Mouse (Mus musculus) hindbrain, embryonic 10.5 days (tissue): ENCODE results near the gene Ssrp1. TPM values are rescaled to one million over a fixed set of nuclear protein-coding genes. Genes with fewer than 3 reads are reported as not detected.
A peak's percentile ranks its signal among the peaks of the same experiment; 100 is the strongest.

Experiments
- DNase-seq: peaks from one replicate; pipeline ENCODE4 v3.0.0-alpha.2; 2017; ENCODE audit warnings: low spot score
- H3K27ac ChIP-seq: fragments of 300-500 bp; sonication (generic); 2 replicates; pipeline ENCODE4 v1.5.1; 2016; ENCODE audit warnings: mild to moderate bottlenecking, moderate library complexity
- H3K27me3 ChIP-seq: fragments of 300-500 bp; sonication (generic); 2 replicates; pipeline ENCODE4 v1.6.1; 2016; ENCODE audit warnings: mild to moderate bottlenecking; ENCODE audit not compliant: poor library complexity, insufficient read depth, severe bottlenecking
- H3K36me3 ChIP-seq: fragments of 300-500 bp; sonication (generic); 2 replicates; pipeline ENCODE4 v1.6.1; 2016; ENCODE audit warnings: mild to moderate bottlenecking, moderate library complexity
- H3K4me1 ChIP-seq: fragments of 300-500 bp; sonication (generic); replicated peaks from 2 replicates; pipeline ENCODE4 v1.6.1; 2016; ENCODE audit warnings: mild to moderate bottlenecking
- H3K4me3 ChIP-seq: fragments of 300-500 bp; sonication (generic); 2 replicates; pipeline ENCODE4 v1.5.1; 2016; ENCODE audit warnings: mild to moderate bottlenecking, moderate library complexity
- H3K9me3 ChIP-seq: fragments of 300-500 bp; sonication (generic); 2 replicates; pipeline ENCODE4 v1.6.1; 2016; ENCODE audit warnings: mild to moderate bottlenecking, moderate library complexity
- WGBS: fragments of 180-500 bp; shearing (Covaris S2); methylation state at CpG from one replicate; pipeline ENCODE4 v1.1.7; 2016; 5-methylcytosine and 5-hydroxymethylcytosine counted together
- polyA plus RNA-seq: library from polyadenylated mRNA; unstranded; fragments of >200 nt; fragmentation: Nextera tagmentation; extraction: Ambion mirVana; gene quantifications from 2 replicates; pipeline ENCODE4 v1.2.1, GENCODE M21; 2016

The Ssrp1 gene
- polyA plus RNA-seq, 1 experiment from 2014 or later = 310 TPM

DNA sequence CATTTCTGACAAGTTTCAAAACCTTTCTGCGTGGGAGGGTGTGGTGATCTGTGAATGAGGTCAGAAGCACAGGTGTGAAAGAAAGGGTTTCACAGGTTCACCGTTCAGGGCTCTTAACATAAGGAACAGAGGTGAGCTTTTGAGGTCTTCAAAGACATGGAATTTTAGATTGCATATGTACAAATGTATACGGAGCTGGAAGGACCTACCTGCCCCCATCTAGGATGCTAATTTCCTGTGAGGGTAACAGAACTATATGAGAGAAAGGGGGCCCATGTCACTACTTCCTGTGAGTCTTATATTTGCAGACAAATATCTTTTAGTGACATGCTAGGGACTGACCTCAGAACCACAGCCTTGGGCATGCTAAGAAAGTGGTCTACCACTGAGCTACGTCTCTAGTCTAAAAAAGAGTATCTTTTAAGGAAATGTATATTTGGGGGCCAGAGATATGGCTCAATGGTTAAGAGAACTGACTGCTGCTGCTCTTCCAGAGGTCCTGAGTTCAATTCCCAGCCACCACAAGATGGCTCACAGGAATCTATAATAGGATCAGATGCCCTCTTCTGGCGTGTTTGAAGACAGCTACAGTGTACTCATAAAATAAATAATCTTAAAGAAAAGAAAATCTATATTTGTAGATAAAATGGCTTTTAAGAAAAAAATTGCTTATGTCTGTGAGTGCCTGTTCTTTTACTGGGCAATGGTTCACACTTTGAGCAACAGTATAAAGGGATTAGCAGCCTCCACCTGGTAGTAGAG is 23.0 kb upstream of the Ssrp1 start:
- no peaks in the 10 kb centered on the region for H3K27me3 ChIP-seq
- WGBS = 81% methylated on average over 5 of the region's 5 CpGs
- H3K9me3 ChIP-seq = no peaks in the 10 kb centered on the region
- H3K4me1 ChIP-seq = no peaks in the 10 kb centered on the region
- no peaks in the 10 kb centered on the region for H3K36me3 ChIP-seq
- no peak overlapping the region for H3K27ac ChIP-seq
- DNase-seq = no peak
- no peak overlapping the region for H3K4me3 ChIP-seq

DNA sequence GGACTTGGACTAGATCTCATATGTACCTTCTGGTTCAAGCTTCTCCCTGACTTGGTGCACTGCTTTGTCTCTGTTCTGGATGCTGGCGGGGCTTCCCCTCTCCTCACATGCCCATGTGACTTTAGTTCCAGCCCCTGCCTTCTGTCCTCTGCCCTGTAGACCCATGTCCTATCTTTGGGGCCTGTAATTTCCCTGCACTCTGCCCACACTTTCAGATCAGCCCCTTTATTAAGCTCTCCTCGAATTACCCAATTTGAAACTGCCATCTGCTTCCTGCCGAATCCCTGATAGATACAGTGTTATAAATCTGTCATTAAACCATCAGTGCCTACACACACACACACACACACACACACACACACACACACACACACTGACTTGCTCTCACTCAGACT is 22.4 kb upstream of the Ssrp1 start:
- H3K27ac ChIP-seq = no peak overlapping the region
- H3K4me1 ChIP-seq = no peaks in the 10 kb centered on the region
- H3K9me3 ChIP-seq = no peaks in the 10 kb centered on the region
- no peak for DNase-seq
- no peaks in the 10 kb centered on the region for H3K27me3 ChIP-seq
- no peak overlapping the region for H3K4me3 ChIP-seq
- 76% methylated on average over 3 of the region's 3 CpGs for WGBS
- no peaks in the 10 kb centered on the region for H3K36me3 ChIP-seq

DNA sequence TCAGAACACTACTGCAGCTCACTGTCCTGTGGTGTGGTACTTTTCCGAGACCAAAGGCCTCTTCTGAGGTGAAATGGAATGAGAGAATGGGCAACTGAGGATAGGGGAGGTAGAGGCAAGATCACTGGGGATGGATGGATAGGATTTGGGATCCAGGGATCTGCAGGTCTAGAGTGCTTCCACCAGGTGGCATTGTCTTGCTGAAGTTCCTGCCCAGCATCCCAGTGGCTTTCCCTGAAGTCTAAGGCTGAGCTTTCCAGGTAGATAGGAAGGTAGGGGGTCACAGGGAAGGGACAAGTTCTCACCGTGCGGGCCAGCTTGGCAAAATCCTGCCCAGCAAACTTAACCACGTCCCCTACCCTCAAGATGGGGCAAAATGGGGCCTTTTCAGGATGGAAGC is 15.0 kb upstream of the Ssrp1 start:
- no peak for DNase-seq
- H3K9me3 ChIP-seq = no peaks in the 10 kb centered on the region
- 33% methylated on average over 4 of the region's 4 CpGs for WGBS
- no peaks in the 10 kb centered on the region for H3K4me1 ChIP-seq
- H3K36me3 ChIP-seq = no peaks in the 10 kb centered on the region
- no peak overlapping the region for H3K27ac ChIP-seq
- no peak overlapping the region for H3K4me3 ChIP-seq
- H3K27me3 ChIP-seq = no peaks in the 10 kb centered on the region

DNA sequence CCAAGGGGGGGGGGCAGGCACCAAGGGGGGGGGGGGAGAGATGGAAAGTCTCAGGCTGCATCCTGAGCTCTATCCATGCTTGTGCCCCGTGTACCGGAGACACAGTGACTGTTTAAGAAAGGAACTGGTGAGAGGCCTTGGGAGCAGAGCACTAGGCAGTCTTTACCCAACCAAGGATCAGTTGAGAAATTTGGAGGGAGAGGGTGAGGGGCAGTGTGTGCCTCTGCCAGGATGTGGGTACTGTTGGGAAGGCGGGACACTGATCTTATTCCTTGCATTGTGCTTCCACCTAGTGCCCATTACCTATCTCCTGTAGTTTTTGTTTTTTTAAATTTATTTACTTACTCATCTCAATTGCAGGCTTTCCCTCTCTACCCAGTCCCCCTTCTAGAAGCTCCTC is 10.9 kb upstream of the Ssrp1 start:
- DNase-seq = no peak
- Histone ChIP-seq H3K36me3 (no peaks in the 10 kb centered on the region), H3K9me3 (no peaks in the 10 kb centered on the region), H3K27ac (no peak overlapping the region), H3K27me3 (no peaks in the 10 kb centered on the region), H3K4me1 (no peaks in the 10 kb centered on the region), H3K4me3 (no peak overlapping the region)
- 82% methylated on average over 3 of the region's 3 CpGs for WGBS

DNA sequence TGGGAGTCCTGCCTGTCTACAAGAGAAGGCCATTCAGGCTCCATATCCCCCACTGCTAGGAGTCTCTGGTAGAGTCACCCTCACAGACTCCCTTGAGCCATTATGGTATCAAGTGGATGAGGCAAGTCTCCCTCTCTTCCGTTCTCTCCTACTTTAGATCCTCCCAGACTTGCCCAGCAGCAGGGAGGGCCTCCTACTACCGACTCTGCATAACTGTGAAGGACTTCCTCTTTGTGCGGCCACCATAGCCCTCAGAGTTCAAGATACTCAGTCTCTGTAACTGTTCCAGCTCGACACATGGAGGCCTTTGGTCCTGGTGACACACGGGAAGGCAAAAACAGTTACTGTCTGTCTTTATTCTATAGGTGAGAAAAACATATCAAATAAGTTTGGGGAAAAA is 9.8 kb upstream of the Ssrp1 start:
- DNase-seq = no peak
- Histone ChIP-seq H3K36me3 (no peaks in the 10 kb centered on the region), H3K27me3 (no peaks in the 10 kb centered on the region), H3K4me1 (no peaks in the 10 kb centered on the region), H3K9me3 (no peaks in the 10 kb centered on the region), H3K4me3 (no peak overlapping the region), H3K27ac (no peak overlapping the region)
- WGBS = 77% methylated on average over 5 of the region's 5 CpGs

DNA sequence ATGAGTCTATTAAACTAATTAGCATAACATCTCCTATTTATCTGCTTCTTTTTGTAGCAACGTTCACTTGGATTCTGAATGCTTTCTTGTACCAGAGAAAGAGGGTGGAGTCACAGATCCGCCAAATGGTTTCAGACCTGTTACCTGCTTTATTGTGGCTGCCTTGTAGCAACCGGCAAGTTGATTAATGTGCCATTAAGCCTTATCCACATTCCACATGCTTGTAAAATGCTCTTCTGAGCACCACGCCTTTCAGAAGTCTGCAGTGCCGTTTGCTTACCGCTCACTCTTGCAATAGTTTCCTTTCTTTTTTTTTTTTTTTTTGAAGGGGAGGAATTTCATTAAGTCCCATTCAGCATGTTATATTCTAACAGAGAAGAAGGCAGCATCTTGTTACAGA is 7.1 kb upstream of the Ssrp1 start:
- no peaks in the 10 kb centered on the region for H3K27me3 ChIP-seq
- no peak for DNase-seq
- no peaks in the 10 kb centered on the region for H3K36me3 ChIP-seq
- no peak overlapping the region for H3K27ac ChIP-seq
- H3K4me3 ChIP-seq = no peak overlapping the region
- 78% methylated on average over 6 of the region's 6 CpGs for WGBS
- peaks cover 1% of the 10 kb centered on the region; the same call in 1 of the 2 replicates for H3K4me1 ChIP-seq
- H3K9me3 ChIP-seq = no peaks in the 10 kb centered on the region

GRCm38 (mm10) chr2:85030989-85031388 is 6.0 kb upstream of the Ssrp1 start:
- no peak overlapping the region for H3K4me3 ChIP-seq
- H3K27ac ChIP-seq = no peak overlapping the region
- no peaks in the 10 kb centered on the region for H3K36me3 ChIP-seq
- whole genome bisulfite sequencing = 66% methylated on average over 6 of the region's 6 CpGs
- no peak for DNase-seq
- H3K4me1 ChIP-seq = peaks cover 9% of the 10 kb centered on the region
- H3K9me3 ChIP-seq = no peaks in the 10 kb centered on the region
- no peaks in the 10 kb centered on the region for H3K27me3 ChIP-seq

- no peak for DNase-seq
- 88% methylated on average over 2 of the region's 2 CpGs for WGBS
- no peak overlapping the region for H3K27ac ChIP-seq
Observed at GRCm38 (mm10) chr2:85033121-85033520, 3.9 kb upstream of the Ssrp1 start.

GRCm38 (mm10) chr2:85034169-85034568 is 2.9 kb upstream of the Ssrp1 start:
- Histone ChIP-seq H3K4me3 (0 out of 2 replicates have a peak overlapping the region, but pooled peaks have one; percentile 16), H3K27me3 (no peaks in the 10 kb centered on the region), H3K9me3 (no peaks in the 10 kb centered on the region), H3K4me1 (peaks cover 27% of the 10 kb centered on the region), H3K36me3 (peaks cover under 1% of the 10 kb centered on the region), H3K27ac (no peak overlapping the region; the same call in 1 of the 2 replicates)
- 84% methylated on average over 7 of the region's 7 CpGs for WGBS
- DNase-seq = no peak

More at GRCm38 (mm10) chr2:85033121-85033520, 3.9 kb upstream of the Ssrp1 start:
- Histone ChIP-seq H3K9me3 (no peaks in the 10 kb centered on the region), H3K4me3 (no peak overlapping the region), H3K36me3 (no peaks in the 10 kb centered on the region), H3K27me3 (no peaks in the 10 kb centered on the region), H3K4me1 (peaks cover 20% of the 10 kb centered on the region)

DNA sequence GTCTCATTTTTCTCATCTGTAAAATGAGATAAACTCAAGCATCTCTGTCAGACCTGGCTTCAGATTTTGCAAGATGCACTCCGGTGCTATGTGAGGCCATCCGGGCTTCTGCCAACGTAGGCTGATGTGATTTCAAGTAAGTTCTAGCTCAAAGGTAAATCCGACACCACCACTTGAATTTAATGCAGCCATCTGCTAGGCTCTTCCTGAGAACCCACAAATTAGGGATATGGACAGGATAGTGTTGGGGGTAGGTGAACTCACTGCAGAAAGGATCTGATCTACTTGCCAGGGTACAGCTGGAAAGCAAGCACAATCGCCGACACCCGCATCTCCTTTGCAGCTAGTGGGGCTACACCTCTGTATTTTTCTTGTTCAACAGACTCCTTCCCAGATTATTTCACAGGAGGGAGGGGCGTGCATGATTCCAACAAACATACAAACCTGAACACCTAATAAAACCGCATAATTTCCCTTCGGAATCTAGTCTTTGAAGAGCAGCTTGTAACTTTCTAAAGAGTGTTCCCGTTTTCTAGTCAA is 457 bp upstream of the Ssrp1 start:
- peaks cover 27% of the 10 kb centered on the region for H3K4me1 ChIP-seq
- no peaks in the 10 kb centered on the region for H3K9me3 ChIP-seq
- H3K36me3 ChIP-seq = peaks cover 24% of the 10 kb centered on the region
- 9% methylated on average over 11 of the region's 11 CpGs for WGBS
- H3K4me3 ChIP-seq = peak overlapping the region; percentile 84
- no peak for DNase-seq
- no peaks in the 10 kb centered on the region for H3K27me3 ChIP-seq
- peak overlapping the region; percentile 98 for H3K27ac ChIP-seq

DNA sequence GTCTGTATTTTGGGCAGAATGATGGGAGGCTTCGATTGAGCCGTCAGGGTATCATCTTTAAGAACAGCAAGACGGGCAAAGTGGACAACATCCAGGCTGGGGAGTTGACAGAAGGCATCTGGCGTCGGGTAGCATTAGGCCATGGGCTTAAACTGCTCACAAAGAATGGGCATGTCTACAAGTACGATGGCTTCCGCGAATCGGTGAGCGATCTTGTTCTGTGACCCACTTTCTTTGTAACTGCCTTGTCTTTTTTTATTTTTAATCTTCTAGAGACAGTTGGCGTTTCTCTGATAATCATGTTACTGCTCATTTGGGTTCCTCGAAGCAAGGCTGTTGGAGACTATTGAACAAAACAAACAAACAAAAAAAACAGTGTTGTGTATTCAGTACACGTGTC is 1.3 kb downstream of the Ssrp1 start:
- peaks cover 27% of the 10 kb centered on the region for H3K4me1 ChIP-seq
- no peaks in the 10 kb centered on the region for H3K27me3 ChIP-seq
- peak overlapping the region; percentile 98 for H3K27ac ChIP-seq
- WGBS = 86% methylated on average over 13 of the region's 13 CpGs
- H3K36me3 ChIP-seq = peaks cover 42% of the 10 kb centered on the region
- H3K4me3 ChIP-seq = peak overlapping the region; percentile 84
- H3K9me3 ChIP-seq = no peaks in the 10 kb centered on the region
- DNase-seq = no peak

DNA sequence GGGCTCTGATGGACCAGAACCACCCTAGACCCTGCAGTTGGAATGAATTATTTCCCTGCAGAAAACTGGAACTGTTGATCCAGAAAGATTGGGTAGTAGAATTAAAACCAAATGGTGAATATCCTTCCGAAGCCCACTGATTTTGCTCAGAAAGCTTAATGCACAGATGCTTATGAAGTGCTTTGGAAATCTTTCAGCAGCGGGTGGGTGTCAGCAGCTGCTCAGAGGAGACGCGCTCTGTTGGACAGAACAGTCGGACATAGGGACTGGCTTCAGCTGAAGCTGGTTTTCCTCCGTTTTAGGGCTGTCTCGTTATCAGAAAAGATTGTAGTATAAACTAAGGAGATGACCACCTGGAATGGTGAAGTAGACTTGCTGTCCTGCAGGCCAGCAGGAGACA is 6.6 kb downstream of the Ssrp1 start:
- Histone ChIP-seq H3K9me3 (no peaks in the 10 kb centered on the region), H3K4me1 (peaks cover 21% of the 10 kb centered on the region), H3K27ac (no peak overlapping the region), H3K36me3 (peaks cover 82% of the 10 kb centered on the region), H3K4me3 (no peak overlapping the region), H3K27me3 (no peaks in the 10 kb centered on the region)
- WGBS = 95% methylated on average over 7 of the region's 7 CpGs
- no peak for DNase-seq

- H3K27me3 ChIP-seq = no peaks in the 10 kb centered on the region
- H3K36me3 ChIP-seq = peaks cover 66% of the 10 kb centered on the region
- no peaks in the 10 kb centered on the region for H3K9me3 ChIP-seq
- WGBS = 78% methylated on average over 8 of the region's 8 CpGs
- H3K4me1 ChIP-seq = peaks cover 45% of the 10 kb centered on the region
- no peak overlapping the region for H3K4me3 ChIP-seq
- H3K27ac ChIP-seq = no peak overlapping the region
- DNase-seq = no peak
Observed at GRCm38 (mm10) chr2:85046222-85046621, 9.2 kb downstream of the Ssrp1 start.
